Mouse (Mus musculus) A20 (cell line): ENCODE measurements at regions not wholly inside any gene's neighbourhood (a gene's known extent, or its start where the extent isn't known, plus 50 kb on each side); places are given as distances from the start of the nearest gene placed in this dataset.
A peak's percentile ranks its signal among the peaks of the same experiment; 100 is the strongest.

Experiments
- DNase-seq: peaks from one replicate; pipeline ENCODE4 v3.0.0-alpha.2; 2011; ENCODE audit warnings: low read depth, low spot score

DNA sequence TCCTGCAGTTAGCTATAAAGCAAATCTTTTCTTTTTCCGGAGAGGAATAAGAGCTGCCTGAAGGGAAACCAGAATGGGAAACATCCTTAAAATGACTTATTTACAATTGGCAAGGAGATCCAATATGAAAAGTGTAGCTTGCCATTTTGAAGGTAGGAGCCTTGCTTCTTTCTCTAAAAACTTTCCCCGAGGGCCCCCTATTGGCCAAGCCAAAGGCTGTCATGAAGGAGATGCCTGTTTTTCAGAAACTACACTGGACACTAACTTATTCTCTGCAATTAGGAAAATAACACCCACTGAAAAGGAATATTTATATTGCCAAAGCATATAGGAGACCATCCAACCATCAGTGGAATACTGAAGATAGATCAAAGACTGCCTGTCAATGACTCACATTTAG, 312.8 kb upstream of the Thrb start:
- DNase-seq: no peak

DNA sequence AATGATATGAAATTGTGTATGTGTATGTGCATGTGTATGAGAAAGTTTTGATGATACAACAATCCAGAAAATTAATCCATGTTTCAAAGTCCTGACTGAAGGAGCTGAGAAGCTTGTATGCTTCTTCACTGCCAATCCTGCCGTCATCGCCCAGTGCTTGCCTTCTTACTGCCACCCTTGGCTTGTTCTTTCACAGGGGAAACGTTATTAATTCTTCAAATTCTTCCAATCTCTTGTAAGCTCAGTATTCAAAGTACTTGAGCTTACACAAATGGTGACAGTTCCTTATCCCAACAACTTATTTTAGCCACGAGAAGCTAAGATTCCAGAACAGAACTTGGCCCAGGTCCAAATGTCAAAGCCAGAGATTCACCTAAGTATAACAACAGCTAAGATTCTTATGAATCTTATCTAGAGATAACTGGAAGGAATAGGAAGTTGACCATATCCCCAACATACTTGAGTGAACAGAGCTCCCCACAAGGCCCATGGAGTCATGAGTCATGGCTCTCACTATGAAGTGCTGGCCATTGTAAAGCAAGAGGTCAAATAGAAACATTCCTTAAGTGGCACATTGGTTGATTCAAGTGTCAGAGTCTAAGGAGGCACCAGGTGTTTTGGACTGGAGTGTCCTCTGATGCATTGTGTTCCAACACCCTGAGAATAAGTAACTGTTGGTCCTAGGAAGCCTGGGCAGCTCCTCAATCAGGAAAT, 307.6 kb upstream of the Thrb start:
- no peak for DNase-seq

DNA sequence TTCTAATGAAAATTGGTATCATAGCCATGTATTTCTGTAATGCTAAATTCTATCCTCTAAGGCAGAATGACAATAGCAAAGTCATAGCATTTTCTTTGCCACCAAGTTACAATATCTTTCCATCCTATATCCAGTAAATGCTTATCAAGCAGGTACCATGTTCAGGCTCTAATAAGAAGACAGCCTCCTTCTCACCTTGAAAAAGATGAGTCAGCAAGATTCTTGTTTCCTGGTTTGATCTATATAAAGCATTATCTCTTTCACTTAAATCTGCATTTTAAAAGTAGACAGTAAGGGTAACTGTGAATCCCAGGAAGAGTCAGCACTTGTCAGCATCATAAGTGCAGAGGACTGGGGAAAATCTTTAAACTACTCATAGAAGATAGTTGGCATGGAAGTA, 298.2 kb upstream of the Thrb start:
- DNase-seq: no peak

DNA sequence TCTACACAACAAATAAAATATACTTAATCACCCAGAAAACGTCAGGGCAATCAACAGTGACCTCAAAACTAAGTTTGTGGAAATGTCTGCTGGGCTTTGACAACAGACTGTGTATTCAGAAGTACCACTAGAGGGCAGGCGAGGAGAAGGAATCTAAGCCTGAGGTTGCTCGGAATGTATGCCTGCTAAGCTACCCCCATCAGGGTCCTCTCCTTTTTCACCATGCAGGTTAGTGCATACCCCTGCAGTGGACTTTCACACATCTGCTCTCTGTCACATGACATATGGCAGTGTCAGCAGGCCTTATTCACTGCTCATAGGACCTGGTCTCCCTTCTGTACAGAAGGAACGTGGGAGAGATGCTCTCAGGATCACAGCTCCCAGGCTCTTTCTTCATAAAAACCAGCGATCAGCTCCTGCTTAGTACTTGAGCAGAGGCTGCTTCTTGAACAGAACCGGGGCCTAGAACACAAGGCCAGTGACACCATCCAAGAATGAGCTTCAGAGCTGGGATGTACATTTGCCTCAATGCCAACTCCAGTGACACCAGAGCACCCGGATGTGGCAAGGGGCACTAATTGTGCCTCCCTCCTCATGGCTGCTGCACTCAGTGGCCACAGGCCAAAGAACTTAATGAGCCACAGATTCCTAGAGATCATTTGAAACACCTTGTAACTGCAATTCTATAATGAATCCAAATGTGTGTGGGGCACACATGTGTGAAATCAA, 257.1 kb upstream of the Thrb start:
- DNase-seq: peak; percentile 53

DNA sequence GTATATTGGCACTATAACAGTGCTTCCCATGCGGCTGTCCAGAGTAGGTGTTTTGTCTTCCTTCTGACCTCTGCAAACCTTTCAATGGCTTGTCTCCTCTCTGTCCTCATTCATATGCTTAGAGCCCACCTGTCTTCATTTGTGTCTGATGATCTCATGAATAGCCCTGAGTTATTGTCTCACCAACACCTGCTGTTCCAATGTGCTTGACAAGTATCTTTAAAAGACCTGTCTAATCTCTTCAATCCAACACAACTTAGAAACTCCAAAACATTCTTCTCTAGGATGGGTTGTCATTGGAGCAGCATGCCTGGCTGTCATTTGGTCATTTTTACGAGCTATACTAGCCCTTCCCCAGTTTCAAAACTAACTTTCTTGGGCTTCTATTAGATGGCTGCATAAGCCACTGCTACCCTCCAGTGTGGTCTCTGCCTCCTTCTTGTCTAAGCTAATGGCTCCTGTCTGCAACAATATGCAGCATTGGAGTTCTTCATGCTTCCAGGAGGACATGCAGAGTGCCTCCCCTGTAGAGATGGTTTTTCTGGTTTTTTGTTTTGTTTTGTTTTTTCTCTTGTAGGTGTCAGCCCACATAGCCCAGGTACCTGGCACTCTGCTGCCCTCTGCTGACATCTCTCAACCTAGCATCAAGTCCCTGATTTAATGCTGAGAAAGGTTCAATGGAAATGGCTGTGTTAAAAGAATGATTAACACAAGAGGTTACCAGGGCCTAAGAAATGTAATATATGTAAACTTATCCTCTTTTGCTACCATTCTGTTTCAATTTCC, 254.3 kb upstream of the Thrb start:
- DNase-seq: peak; percentile 49

DNA sequence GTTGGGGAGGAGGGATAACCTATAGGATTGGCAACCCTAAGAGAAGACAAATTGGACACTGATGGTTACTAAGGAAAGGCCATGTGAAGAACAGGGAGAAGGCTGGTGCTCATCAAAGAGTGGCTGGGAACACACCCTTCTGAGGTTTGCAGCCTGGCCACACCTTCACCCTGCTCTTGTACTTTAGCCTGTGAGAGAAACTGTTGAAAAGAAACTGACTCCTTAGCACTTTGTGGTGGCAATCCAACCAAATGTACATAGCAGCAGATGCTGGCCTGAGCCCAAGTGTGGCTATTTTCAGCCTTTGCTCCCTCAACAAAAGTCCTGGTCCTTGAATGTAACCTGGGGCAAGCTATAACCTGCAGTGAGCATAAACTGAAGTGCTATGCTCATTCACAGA, 253.2 kb upstream of the Thrb start:
- DNase-seq: no peak

DNA sequence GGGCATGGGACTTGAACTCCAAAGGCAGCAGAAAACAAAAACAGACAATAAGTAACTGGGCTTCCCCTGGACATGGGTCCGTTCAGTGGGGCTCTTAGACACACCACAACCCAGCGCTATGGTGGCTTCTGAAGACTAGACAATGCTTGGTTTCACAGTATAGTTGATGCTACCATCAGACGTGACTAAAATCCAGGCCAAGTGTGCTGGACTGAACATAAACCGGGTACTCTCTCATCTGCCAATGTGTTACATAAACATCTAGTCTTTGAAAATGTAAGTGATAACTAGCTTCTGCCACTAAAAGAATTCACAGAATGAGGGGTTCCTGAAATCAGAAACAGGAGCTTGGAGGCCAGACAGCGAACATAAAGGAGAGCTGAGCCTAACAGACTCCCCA, 251.7 kb upstream of the Thrb start:
- no peak for DNase-seq

DNA sequence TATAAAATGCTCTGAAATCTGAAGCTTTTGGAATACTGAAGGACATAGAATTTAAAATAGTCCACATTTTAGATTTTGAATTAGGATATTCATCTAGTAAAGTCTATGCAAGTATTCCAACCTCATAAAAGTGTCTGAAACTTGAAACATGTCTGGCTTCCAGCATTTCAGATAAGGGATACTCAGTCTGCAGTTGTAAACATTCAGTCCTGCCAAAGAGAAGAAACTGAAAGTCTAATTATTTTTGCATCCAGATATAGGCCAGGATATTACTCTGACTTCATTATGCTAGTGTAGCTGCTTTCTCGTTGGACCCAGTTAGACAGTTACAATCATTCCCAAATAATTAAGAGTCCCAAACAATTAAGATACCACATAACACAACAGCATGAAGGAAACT, 251.2 kb upstream of the Thrb start:
- no peak for DNase-seq

DNA sequence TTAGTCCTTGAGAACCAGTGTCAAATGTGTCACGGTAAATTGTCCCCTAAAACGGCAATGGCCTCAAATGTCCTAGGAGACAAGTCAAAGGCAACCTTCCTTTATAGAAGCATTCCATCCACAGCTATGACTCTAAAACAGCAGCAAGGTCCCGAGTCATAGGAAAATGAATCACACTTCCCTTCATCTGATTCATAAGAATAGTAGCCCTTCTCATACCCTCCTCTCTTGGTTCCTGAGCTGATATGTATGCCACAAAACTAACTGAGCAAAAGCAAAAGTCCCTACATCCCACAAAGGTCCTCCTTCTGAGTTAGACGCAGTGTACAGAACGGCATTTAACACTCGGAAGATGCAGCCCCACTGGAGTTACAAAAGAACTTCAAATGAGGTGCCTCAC, 250.6 kb upstream of the Thrb start:
- DNase-seq: no peak

DNA sequence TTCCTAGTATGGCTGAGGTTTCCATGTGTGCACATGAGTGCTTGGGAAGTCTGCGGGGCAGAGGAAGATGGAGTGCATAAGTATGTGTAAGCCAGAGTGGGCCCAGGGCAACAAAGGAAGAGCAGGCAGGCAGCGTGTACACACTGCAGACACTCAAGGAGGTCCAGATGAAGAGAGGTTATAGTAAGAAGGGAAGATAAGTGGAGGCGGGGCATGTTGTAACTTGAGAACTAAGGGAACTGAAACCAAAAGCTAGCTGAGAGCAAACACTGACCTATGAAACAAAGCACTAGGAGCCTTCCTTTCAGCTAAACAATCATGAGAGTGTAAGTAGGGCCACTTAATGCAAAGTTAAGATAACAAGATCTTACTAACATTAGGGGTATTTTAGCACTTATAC, 249.3 kb upstream of the Thrb start:
- DNase-seq: peak; percentile 74

DNA sequence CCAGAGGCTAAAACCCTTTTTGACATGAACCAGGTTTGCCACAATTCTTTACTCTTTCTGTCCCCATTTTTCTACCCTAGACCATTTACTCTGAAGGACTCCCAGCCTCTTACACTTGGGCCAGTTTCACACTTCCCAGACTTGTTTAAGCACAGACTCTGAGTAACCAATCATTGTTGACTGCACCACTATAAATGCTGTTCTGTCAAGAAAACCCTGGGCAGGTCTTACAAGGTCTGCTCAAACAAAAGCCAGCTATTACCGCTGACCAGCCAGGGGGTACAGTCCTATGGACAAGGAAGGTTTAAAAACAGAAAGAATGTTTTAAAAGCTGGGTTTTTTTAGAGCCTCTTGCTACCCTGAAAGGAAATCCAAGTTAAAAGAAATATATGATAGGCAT, 248.8 kb upstream of the Thrb start:
- no peak for DNase-seq

DNA sequence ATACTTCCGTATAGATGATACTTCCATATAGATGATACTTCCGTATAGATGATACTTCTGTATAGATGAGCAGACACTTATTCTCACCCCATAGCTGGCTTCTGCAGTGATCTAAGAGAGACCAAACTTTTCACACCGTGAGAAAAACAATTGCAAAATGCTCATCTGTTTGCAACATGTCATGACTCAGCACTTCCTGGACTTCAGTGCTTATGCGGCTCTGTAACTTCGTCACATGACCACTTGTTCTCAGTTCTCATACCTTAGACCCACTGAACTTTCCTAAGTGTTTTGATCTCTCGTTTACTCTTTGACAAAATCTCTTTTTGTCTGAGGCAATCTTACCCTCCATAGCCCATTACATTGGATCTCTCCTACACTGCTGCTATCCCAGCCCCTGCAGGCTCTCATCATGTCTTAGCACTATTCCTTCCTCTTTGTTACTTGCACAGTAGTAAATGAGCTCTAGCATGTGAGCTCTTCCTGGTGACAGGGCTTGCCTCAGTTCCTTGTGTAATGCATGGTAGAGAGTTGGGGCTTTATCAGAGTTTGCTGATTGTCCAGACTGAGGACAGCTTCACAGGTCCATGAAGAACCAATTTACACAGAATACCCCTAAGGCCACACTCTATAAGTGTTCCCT, 245.7 kb upstream of the Thrb start:
- DNase-seq: no peak

DNA sequence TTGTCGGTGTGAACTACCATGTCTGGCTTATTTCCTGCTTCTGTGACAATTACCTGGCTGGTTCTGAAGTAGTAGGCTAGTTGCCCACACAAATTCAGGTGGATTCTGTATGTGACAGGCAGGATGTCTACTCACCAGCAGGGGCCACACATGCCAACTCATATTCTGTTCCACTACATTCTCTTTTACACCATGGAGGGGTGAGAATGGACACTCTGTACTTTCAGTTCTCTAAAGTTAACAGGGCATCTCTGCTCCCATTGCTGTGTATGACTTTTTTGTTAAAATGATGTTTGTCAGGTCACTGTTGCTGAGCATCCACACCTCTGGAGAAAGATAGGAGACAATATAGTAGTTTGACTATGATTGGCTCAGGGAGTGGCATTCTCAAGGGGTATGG, 232.3 kb upstream of the Thrb start:
- DNase-seq: no peak

DNA sequence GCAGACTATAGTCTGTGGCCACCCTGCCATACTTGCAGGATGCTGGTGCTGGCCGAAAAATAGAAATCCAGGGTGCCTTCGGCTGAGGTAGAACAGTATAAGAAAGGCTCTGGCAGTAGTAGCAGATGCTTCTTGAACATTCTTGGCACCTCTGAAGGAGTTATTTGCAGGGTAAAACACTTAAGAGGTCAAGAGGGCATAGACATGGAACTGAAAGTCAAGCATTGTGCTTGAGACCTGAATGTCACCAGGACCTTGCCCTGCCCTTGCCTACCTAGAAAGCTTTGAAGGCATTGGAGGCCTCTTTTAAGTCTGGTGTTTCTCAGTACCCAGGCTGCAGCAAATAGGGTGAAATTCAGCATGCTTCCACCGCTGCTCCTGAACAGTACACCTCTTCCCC, 230.9 kb upstream of the Thrb start:
- DNase-seq: no peak

DNA sequence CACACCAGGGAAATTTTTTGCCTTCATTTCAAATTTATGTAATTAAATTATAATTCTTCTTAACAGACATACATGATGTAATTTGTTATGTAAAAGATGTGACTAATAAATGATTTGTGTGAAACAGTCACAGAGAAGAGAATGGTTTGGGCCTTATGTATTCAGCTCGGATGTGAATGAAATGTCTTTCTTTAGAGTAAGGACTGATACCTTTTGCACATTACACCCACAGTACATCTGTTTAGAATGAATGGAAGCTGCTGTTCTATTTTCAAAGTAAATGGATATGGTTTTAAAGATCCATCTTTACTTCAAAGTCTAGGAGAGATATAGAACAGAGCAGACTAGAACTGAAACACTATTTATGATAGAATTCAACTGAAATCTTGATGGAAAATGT, 226.7 kb upstream of the Thrb start:
- no peak for DNase-seq

DNA sequence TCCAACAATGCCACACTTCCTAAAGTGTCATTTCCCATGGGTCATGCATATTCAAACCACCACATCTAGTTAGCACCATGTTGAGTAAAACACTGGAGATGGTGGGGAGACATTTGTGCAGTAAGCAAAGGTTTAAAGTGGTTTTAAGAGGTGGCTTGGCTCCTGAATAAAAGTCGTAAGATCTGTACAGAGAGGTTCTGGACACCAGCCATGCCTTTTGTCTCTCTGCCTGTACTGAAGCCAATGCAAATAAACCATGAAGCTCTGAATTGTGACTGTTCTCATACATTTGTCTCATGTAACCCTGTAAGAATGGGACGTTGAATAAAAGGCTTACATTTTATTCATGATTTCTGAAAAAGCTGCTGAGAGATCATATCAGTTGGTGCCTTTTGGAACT, 202.1 kb upstream of the Thrb start:
- no peak for DNase-seq

DNA sequence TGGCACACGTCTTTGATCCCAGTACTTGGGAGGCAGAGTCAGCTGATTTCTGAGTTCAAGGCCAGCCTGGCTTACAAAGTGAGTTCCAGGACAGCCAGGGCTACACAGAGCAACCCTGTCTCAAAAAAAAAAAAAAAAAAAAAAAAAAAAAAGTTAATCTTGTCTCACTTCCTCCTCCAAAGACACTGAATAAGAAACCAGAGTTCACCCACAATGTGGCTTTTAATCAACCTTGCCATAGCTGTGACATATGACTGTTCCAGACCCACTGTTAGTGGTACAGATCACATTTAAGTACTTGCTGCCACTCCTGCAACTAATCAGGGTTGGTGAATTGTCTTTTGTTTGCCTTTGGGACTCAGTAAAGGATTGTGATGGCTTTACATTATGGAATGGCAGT, 181.1 kb upstream of the Thrb start:
- DNase-seq: no peak

DNA sequence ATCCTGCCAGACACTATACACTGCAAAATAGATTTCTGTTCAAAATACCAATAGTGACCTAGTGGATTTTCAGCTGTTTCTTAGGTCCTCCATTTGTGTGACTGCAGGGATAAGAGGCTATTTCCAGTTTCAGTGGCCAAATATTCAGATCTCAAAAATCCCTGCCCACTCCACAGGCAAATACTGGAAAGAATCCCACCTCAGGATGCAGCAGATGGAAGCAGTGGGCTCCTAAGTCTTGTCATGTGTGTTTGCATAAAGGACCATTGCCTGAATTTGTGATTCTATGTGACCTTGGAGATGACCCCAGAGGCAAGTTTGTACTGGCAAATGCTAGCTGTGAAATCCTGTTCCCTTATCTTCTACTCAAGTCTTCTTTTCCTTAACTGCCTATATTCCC, 175.2 kb upstream of the Thrb start:
- no peak for DNase-seq

DNA sequence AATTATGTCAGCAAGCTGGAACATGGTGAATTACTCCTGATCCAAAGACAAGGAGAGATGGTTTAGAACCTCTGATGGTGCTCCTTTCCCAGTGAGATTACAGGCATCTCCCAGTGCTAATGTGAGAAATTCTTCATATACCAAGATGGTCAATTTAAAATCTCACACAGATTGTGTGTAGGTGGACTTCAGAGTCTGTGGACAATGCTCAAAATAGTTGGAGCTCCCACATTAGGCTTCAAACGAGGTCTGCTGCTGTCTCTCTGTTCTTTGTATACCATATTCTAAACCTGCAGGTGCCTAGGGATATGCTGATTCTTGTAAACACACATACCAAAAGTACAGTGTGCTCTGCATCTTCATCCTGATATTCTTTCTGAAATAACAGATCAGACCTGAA, 146.3 kb upstream of the Thrb start:
- no peak for DNase-seq

DNA sequence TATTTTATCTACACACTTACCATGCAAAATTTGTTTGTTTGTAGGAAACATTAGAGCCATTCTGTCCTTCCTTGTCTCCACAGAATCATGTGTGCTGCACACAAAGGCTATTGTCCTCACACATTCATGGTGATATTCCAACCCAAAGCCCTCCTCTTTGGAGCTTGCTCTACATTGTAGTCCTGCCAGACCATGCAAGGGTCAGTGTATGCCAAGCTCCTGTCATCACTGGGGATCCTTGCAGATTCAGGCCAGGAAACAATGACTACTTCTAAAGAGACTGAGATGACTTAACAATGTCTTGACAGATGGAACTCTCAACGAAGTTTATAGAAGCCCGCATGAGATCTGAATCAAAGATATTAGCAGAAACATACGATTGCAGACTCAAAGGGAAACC, 137.4 kb upstream of the Thrb start:
- DNase-seq: no peak

DNA sequence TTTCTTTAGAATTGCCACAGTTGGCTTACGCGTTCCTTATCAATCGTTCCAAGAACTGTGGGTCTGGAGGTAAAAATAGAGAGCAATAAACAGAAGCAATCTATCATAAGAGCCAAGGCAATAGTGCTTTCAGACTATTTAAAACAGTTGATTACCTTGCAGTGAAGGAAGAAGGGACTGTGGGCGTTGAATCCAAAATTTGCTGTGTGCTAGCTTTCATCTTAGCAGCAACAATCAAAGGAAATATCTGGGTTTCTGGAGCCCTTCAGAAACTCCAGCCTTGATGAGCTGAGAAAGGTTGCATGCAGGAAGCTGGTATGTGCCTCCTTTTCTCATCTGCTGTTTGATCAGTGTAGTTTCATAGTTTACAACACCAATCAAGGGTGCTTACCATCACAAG, 136.1 kb upstream of the Thrb start:
- no peak for DNase-seq

DNA sequence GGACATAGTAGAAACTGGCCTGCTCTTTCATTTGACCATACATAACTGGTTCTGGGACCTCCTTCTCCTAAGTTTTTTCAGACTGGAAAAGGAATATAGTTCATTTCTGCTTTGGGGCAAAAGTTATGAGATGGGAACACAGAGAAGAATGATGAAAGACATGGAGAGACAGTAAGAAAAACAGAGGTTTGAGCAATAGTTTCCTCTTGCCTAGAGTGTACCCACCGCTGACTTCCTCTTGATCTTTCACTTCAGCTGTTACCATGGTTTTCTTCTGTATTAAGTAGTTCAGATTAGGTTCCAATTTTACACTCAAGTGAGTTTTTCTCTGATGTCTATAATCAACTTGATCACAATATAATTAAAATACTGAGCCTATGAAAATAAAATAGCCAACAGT, 120.7 kb upstream of the Thrb start:
- DNase-seq: no peak
